Mouse (Mus musculus) myocyte (in vitro differentiated cells): ENCODE data around the gene a.

Experiments
- CEBPB ChIP-seq: IDR thresholded peaks from 2 replicates; pipeline ENCODE4 v1.6.1; 2011; ENCODE audit warnings: mild to moderate bottlenecking, moderate library complexity; ENCODE audit not compliant: poor library complexity, insufficient read depth, severe bottlenecking
- MAX ChIP-seq: IDR thresholded peaks from one replicate; pipeline ENCODE4 v1.6.1; 2011; ENCODE audit warnings: low read depth, mild to moderate bottlenecking, control low read depth
- MYOG ChIP-seq, 3 experiments: IDR thresholded peaks; one replicate each; pipeline ENCODE4 v1.6.1; 2011; ENCODE audit warnings: control low read depth in 2 of 3, low read depth in 2 of 3, mild to moderate bottlenecking in 2 of 3; ENCODE audit not compliant: insufficient read length in 2 of 3, control insufficient read depth in 1 of 3, insufficient read depth in 1 of 3
- POLR2A ChIP-seq: IDR thresholded peaks from one replicate; pipeline ENCODE4 v1.6.1; 2011; ENCODE audit warnings: low read depth, mild to moderate bottlenecking, control low read depth, moderate library complexity; ENCODE audit not compliant: insufficient read length
- POLR2AphosphoS2 ChIP-seq: IDR thresholded peaks from one replicate; pipeline ENCODE4 v1.6.1; 2011; ENCODE audit warnings: low read depth, control low read depth; ENCODE audit not compliant: insufficient read length
- REST ChIP-seq: IDR thresholded peaks from one replicate; pipeline ENCODE4 v1.6.1; 2011; ENCODE audit warnings: mild to moderate bottlenecking, control low read depth, moderate library complexity; ENCODE audit not compliant: insufficient read depth, insufficient read length
- TCF12 ChIP-seq: IDR thresholded peaks from one replicate; pipeline ENCODE4 v1.6.1; 2011; ENCODE audit warnings: mild to moderate bottlenecking, control low read depth; ENCODE audit not compliant: poor library complexity, insufficient read depth, severe bottlenecking
- USF1 ChIP-seq: IDR thresholded peaks from one replicate; pipeline ENCODE4 v1.6.1; 2011; ENCODE audit warnings: low read depth, mild to moderate bottlenecking, control low read depth, moderate library complexity

DNA sequence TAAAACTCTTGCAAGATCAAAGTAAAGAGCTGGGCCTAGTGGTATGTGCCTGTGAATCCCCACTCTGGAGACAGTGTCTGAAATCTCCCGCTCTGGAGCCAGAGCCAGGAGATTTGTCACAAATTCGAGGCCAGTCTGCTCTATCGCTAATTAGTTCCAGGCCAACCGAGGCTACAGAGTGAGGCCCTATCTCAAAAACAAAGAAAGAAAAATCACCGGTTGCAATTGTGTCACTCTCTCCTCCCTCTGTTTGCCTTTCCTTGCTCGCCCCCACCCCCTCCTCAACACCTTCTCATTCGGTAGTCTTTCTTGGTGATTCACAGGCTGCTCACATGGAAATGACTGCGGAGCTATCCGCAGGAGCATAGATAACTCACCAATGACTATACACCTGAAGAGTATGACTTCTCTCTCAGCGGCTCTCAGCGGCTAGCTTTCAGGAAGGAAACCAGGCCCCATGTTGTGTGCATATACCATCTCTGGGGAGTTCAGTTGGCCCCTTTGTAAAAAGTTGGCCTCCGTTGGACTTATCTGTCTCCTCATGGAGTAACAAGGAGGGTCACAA lies 283.6 kb downstream of the a start:
- TF ChIP-seq POLR2A (no peak), USF1 (no peak), MAX (no peak), CEBPB (no peak), POLR2AphosphoS2 (no peak), TCF12 (no peak), MYOG (IDR thresholded peaks at IDR 0.05; ENCODE audit: control insufficient read depth in 1 of 3, insufficient read depth in 1 of 3, insufficient read length in 2 of 3, low read depth in 2 of 3) (no peak), REST (no peak)
